Mouse (Mus musculus) right cerebral cortex, postnatal 14 days (tissue): ENCODE measurements around the gene Vamp1.

Experiments
- DNase-seq: peaks from one replicate; pipeline ENCODE4 v3.0.0; 2022

Gene Vamp1

DNA sequence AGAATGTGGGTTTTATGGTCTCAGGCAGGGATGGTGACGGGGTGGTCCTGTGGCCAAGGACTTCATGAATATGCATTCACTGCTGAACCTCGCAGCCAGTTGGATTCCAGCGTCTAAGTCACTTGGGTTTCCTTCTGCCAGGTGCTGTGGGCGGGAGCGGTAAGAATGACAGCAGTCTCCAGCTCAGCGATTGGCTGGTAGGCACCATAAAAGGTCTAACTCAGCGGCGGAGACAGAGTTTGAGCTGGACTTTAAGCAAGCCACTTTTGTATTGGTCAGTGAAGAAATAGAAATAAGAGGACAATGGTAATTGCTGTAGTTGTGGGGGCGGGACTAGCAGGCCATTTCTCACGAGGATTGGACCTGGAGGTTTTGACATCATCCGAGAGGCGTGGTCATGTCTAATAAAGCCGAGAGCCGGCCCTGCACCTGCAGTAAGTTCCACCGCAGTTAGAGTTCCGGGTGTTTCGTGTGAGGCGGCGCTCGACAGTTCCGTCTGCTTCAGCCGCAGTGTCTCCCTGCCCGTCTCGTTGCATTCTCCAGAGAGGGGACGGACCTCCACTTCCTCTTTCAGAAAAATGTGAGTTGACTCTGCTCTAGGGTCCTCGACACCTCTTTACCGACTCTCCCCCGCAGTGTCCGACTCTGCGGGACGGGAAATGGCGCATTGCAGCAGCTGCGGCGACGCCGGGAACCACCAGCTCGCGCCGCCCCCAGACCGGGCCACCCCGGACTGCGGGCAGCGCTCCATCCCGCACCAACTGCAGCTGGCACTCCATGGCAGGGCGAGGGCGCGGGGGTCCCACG lies at the start of gene Vamp1:
TSS of gene Vamp1 (plus strand) at position 404 of the 807 bp plus-strand sequence.
- DNase-seq = peak; percentile 86

- no peak for DNase-seq
Observed at GRCm38 (mm10) chr6:125166051-125166751, 49.1 kb upstream of the Vamp1 start, which contains the start of gene Gapdh. Gene Gapdh, minus strand, starts transcription at chr6:125166467.

DNA sequence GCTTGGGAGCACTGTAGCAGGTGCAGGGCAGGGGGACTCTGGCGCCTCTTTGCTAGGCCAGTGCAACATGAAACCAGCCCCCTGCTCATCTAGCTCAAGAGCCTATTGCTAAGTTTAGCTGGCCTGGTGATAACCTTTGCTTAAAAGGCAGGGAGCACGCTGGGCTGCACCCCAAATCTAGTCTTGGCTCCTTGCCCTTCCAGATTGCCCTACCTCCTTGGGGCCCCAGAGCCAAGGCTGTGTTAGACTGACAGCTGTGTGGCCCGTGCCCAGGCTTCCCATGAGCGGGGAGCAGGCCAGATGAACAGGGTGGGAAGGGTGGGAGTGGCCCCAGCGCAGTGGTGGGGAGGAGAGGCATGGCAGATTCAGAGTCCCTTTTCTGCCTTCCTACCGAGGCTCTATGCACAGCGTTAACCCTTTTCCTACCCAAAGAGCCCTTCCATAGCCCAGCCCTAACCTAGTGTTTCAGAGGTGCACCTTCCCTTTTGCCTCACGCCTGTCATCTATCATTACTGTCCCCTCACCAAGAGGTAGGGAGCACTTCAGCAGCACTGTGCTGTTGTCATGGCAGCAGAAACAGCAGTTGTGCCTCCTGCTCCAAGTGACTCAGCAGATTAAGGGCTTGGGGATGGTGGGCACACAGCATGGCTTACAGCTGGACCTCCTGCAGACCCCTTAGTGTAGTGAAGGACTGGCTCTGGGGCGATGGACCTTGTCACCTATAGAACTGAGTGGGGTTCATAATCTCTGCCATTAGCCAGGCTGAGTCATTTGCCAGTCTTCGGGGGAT lies 48.3 kb upstream of the Vamp1 start:
- no peak for DNase-seq

GRCm38 (mm10) chr6:125168086-125168485 lies 47.3 kb upstream of the Vamp1 start:
- DNase-seq = no peak

- no peak for DNase-seq
Observed at GRCm38 (mm10) chr6:125170194-125170593, 45.2 kb upstream of the Vamp1 start.

DNA sequence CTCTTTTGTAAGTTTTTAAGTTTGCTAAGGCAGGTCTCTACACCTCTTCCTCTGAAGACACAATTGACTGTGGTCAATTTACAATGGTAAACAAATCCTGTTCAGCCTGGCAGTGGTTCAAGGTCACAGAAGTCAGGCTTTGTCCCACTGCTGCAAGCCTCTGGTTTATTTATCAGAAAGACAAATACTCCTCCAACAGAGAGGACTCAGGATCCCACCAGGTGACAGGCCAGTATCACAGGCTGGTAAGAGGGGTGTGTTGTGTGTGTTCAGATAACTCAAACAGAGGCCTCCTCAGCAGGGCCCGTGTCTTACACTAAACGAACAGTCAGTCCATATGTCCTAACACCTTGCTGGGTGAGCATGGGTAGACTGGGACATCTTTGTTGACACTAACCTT lies 42.9 kb upstream of the Vamp1 start:
- no peak for DNase-seq

GRCm38 (mm10) chr6:125173256-125173655 lies 42.1 kb upstream of the Vamp1 start:
- no peak for DNase-seq

GRCm38 (mm10) chr6:125175469-125175868 lies 39.9 kb upstream of the Vamp1 start:
- DNase-seq = no peak

GRCm38 (mm10) chr6:125179601-125180000 lies 35.8 kb upstream of the Vamp1 start:
- DNase-seq = no peak

- no peak for DNase-seq
Observed at GRCm38 (mm10) chr6:125182133-125182532, 33.2 kb upstream of the Vamp1 start.

- no peak for DNase-seq
Observed at GRCm38 (mm10) chr6:125186203-125186602, 29.1 kb upstream of the Vamp1 start.

- DNase-seq = no peak
Observed at GRCm38 (mm10) chr6:125190816-125191215, 24.5 kb upstream of the Vamp1 start.

DNA sequence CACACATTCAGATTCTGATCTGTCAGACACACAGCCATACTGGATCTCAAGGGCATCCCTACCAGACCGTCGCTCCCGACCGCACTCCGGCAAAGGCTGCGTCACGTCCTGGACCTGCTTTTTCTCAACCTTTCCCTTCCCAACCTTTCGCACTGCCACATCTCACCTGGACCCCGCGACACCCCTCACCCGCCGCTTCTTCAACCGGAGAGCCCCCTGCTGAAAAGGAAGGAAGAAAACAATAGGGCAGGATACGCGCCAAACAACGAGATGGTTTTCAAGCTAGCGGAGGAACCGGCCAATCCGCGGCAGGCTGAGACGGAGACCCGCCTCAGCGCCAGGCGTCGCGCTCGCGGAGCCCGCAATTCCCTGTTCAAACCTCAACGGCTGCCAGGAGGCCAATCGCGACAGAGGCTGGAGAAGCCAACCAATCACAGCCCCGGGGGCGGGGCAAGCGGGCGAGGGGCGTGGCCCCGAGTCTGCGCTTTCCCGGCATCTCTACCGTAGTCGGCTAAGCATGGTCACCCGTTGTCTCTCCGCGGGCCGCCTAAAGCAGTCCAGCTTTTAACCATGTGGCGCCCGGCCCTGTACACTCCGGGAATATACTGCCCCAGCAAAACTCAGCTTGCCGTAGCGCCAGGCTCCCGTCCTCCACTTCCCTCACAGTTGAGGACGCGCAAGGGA lies 23.9 kb upstream of the Vamp1 start, which contains the start of the genes Ncapd2 and Mrpl51:
TSS of gene Ncapd2 (minus strand) at position 370 of the 684 bp plus-strand sequence.
TSS of gene Mrpl51 (plus strand) at position 470 of the 684 bp plus-strand sequence.
- DNase-seq = peak; percentile 98

DNA sequence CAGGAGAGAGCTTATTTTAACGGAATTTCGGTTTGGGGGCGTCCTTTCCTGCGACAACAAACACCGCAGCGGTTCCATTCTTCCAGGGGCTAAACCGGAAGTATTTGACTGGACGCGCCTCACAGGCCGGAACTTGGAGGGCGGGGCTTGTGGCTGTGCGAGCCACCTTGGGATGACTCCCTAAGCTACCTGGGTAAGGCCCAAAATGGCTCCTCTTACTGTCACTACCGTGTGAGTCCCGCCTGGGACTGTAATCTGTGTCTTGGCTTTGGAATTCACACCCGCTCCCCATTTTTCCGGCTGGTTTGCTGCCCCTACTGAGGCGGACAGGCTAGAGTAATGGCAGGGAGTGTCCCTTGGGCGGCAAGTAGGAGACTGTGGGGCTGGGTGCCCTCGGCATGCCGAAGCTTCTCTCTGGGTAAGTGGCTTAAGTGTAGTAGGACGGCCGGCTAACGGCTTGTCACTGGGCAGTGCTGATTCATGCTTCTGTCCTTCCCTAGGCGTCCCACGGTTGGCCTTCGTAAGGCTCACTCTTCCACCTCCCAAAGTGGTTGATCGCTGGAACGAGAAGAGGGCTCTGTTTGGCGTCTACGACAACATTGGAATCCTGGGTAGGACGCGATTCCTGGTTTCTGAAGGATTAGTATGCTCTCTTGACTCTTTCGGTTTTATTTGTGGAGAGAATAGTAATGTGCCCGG lies 23.2 kb upstream of the Vamp1 start:
- DNase-seq = peak; percentile 88

DNA sequence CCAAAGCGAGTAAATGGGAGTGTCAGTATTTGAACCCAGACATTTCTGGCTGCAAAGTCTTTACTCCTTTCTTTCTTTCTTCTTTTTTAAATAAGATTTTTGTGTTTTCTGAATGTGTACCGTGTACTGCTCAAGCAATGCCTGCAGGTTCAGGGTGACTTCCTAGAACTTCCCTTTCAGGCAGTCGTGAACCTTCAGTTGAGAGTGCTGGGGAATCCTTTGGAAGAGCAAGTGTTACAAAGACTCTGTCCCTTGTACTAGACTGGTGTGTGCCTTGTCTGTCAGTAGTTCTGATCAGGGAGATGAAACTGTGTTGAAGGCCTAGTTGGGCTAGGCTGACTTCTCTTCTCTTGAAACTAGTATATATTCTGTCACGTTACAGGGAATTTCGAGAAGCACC lies 22.5 kb upstream of the Vamp1 start:
- no peak for DNase-seq

- DNase-seq = no peak
Observed at GRCm38 (mm10) chr6:125193390-125193789, 22.0 kb upstream of the Vamp1 start.

DNA sequence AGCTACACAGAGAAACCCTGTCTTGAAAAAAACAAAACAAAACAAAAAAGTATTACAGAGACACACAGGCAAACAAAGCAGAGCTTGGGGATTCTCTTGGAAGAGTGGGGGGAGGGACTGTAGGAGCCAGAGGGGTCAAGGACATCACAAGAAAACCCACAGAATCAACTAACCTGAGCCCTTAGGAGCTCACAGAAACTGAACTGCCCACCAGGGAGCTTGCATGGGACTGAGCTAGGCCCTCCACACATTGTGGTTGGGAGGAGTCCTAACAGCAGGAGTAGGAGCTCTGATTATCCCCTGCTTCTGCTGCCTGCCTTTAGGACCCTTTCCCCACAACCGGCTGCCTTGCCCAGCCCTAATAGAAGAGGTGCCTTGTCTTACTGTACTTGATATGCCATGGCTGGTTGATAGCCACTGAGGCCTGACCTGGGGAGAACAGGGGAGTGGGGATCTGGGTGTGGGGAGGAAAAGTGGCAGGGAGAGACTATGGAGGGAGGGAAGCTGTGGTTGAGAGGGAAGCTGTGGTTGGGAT lies 19.7 kb upstream of the Vamp1 start:
- no peak for DNase-seq

GRCm38 (mm10) chr6:125196301-125196700 lies 19.1 kb upstream of the Vamp1 start:
- DNase-seq = no peak

- DNase-seq = no peak
Observed at GRCm38 (mm10) chr6:125197166-125197565, 18.2 kb upstream of the Vamp1 start.

DNA sequence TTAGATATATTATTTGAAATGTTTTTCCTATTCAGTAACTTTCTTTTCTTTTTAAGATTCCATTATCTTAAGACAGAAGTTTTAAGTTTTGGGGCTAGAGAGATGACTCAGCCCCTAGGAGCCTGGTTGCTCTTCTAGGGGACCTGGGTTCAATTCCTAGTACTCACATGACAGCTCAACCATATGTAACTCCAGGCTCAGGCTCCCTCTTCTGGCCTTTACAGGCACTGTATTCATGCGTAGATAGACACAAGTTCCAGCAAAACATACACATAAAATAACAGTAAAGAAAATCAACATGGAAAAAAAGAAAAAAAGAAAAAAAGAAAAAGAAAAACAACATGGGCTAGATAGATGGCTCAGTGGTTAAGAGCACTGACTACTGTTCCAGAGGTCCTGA lies 4.9 kb upstream of the Vamp1 start:
- no peak for DNase-seq

GRCm38 (mm10) chr6:125212621-125213020 lies 2.7 kb upstream of the Vamp1 start:
- no peak for DNase-seq

- DNase-seq = no peak
Observed at GRCm38 (mm10) chr6:125213129-125213528, 2.2 kb upstream of the Vamp1 start.
